Mouse (Mus musculus): Measurements from ENCODE around the gene Slc22a6. TPM values are rescaled to one million over a fixed set of nuclear protein-coding genes. Genes with fewer than 3 reads are reported as not detected.

The Slc22a6 gene
- total and polyA plus RNA-seq, 3 experiments = not detected

DNA sequence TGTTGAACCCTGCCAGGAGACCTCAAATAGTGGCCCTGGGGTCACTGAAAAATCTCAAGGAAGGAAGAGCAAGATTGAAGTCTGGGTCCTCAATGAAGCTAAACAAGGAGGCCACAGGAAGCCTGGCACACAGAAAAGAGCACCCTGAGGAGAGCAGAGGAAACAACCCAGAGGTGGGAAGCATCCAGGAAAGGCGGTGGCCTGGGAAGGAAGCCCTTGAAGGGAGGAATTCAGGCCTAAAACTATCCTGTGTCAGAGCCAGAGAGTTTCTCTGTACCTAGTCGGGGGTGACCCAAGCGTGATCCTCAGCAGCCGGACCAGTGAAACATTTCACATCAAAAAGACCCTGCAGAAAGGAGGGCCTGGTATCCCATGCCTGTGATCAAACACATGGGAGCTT, 38.5 kb downstream of the Slc22a6 start:
- no peak for TF ChIP-seq CTCF (conservative IDR thresholded peaks at IDR 0.05 in 1 of 2, IDR thresholded peaks at IDR 0.05 in 1 of 2; ENCODE audit: low read depth in 2 of 2, low read length in 2 of 2)
- no peak for TF ChIP-seq IRF4 (IDR thresholded peaks at IDR 0.05; ENCODE audit: low read depth, low read length)
- TF ChIP-seq ZKSCAN1 (IDR thresholded peaks at IDR 0.05; ENCODE audit: borderline replicate concordance, low read depth, low read length) = no peak
- TF ChIP-seq MAX (IDR thresholded peaks at IDR 0.05; ENCODE audit: low read length) = no peak
- no peak for TF ChIP-seq MAZ (IDR thresholded peaks at IDR 0.05; ENCODE audit: low read depth, low read length)
- TF ChIP-seq BHLHE40 (IDR thresholded peaks at IDR 0.05; ENCODE audit: low read depth, low read length) = no peak
- no peak for TF ChIP-seq UBTF (IDR thresholded peaks at IDR 0.05; ENCODE audit: low read depth, low read length)
- no peak for TF ChIP-seq ETS1 (conservative IDR thresholded peaks at IDR 0.05; ENCODE audit: low read depth, low read length)
- no peak for TF ChIP-seq JUND (conservative IDR thresholded peaks at IDR 0.05; ENCODE audit: low read depth, low read length)
- no peak for TF ChIP-seq NELFE (IDR thresholded peaks at IDR 0.05; ENCODE audit: low read depth, low read length)
- TF ChIP-seq ZC3H11A (IDR thresholded peaks at IDR 0.05; ENCODE audit: low read depth, low read length) = no peak
- no peak for TF ChIP-seq NRF1 (IDR thresholded peaks at IDR 0.05; ENCODE audit: low read depth, low read length)
- TF ChIP-seq TBP (conservative IDR thresholded peaks at IDR 0.05; ENCODE audit: low read depth, low read length) = no peak
- no peak for TF ChIP-seq ELF1 (IDR thresholded peaks at IDR 0.05; ENCODE audit: low read depth, low read length)
- no peak for TF ChIP-seq EP300 (IDR thresholded peaks at IDR 0.05; ENCODE audit: low read length)
- Histone ChIP-seq H3K9ac (ENCODE audit: insufficient read depth, low read depth) (no peak overlapping the region), H3K4me2 (ENCODE audit: insufficient read depth, low read depth, poor library complexity, severe bottlenecking) (no peak overlapping the region), H3K79me2 (replicated peaks; ENCODE audit: control insufficient read depth, extremely low read depth, insufficient read depth, poor library complexity, severe bottlenecking) (no peaks in the 10 kb centered on the region), H3K9me3 (replicated peaks; ENCODE audit: low read length) (no peaks in the 10 kb centered on the region), H3K27me3 (replicated peaks) (peaks cover 7% of the 10 kb centered on the region), H3K36me3 (replicated peaks in 1 of 2; ENCODE audit: control insufficient read depth in 1 of 2, insufficient read depth in 1 of 2, low read length in 1 of 2) (no peaks in the 10 kb centered on the region), H3K4me3 (replicated peaks in 1 of 3; ENCODE audit: low read depth in 2 of 3, low read length in 2 of 3, poor library complexity in 1 of 3) (no peak overlapping the region), H3K4me1 (ENCODE audit: control insufficient read depth in 1 of 2, insufficient read depth in 2 of 2) (no peaks in the 10 kb centered on the region), H3K27ac (ENCODE audit: insufficient read depth, low read depth) (no peak overlapping the region)
- dilution Hi-C loops (cut with MboI; ENCODE audit: extremely low pct_ligation_motif_present, extremely low pct_unique_long_range_greater_than_20kb, low sequenced_read_pairs) = no loop called here
- in situ Hi-C loops (cut with MboI; ENCODE audit: low pct_ligation_motif_present, low pct_unique_long_range_greater_than_20kb, low sequenced_read_pairs) = no loop called here
- no peak for DNase-seq (ENCODE audit: extremely low read depth)

DNA sequence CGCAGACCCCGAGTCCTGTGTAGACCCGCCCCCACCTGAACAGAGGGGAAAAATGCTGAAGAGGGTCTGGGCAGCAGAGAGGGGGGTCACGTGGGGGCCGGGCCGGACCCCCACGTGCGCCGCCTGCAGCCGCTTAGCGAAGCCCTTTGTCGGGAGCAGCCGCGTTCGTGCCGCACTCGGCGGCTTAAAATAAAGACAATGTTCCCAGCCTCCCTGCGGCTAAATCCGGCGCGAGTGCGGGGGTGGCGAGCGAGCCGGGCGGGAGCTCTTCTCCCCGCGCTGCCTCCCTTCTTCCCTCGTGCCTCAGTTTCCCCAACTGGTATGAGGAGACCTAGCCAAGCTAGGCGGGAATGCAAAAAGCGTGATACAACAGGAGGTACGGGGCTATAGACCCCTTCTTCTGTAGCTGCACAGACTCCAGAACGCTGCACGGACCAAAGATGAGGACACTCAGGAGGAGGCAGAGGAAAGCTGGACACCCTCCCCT, 44.0 kb downstream of the Slc22a6 start:
- no peak for DNase-seq (ENCODE audit: extremely low read depth)
- no peaks in the 10 kb centered on the region for H3K9me3 ChIP-seq (replicated peaks; ENCODE audit: low read length)
- no peaks in the 10 kb centered on the region for H3K36me3 ChIP-seq (replicated peaks in 1 of 2; ENCODE audit: control insufficient read depth in 1 of 2, insufficient read depth in 1 of 2, low read length in 1 of 2)
- H3K79me2 ChIP-seq (replicated peaks; ENCODE audit: control insufficient read depth, extremely low read depth, insufficient read depth, poor library complexity, severe bottlenecking) = no peaks in the 10 kb centered on the region
- no peak overlapping the region for H3K4me2 ChIP-seq (ENCODE audit: insufficient read depth, low read depth, poor library complexity, severe bottlenecking)
- H3K27me3 ChIP-seq (replicated peaks) = peaks cover 5% of the 10 kb centered on the region
- dilution Hi-C loops (cut with MboI; ENCODE audit: extremely low pct_ligation_motif_present, extremely low pct_unique_long_range_greater_than_20kb, low sequenced_read_pairs) = no loop called here
- H3K27ac ChIP-seq (ENCODE audit: insufficient read depth, low read depth) = no peak overlapping the region
- H3K4me3 ChIP-seq (replicated peaks in 1 of 3; ENCODE audit: low read depth in 2 of 3, low read length in 2 of 3, poor library complexity in 1 of 3) = no peak overlapping the region
- in situ Hi-C loops (cut with MboI; ENCODE audit: low pct_ligation_motif_present, low pct_unique_long_range_greater_than_20kb, low sequenced_read_pairs) = no loop called here
- no peak overlapping the region for H3K9ac ChIP-seq (ENCODE audit: insufficient read depth, low read depth)
- no peaks in the 10 kb centered on the region for H3K4me1 ChIP-seq (ENCODE audit: control insufficient read depth in 1 of 2, insufficient read depth in 2 of 2)
- TF ChIP-seq PAX5 (IDR thresholded peaks at IDR 0.05; ENCODE audit: low read length) (no peak), POLR2A (IDR thresholded peaks at IDR 0.05; ENCODE audit: low read depth, low read length) (no peak), POLR2AphosphoS2 (IDR thresholded peaks at IDR 0.05; ENCODE audit: low read depth, low read length) (no peak), ZNF384 (IDR thresholded peaks at IDR 0.05; ENCODE audit: low read depth, low read length) (no peak), JUND (conservative IDR thresholded peaks at IDR 0.05; ENCODE audit: low read depth, low read length) (no peak), GABPA (IDR thresholded peaks at IDR 0.05; ENCODE audit: insufficient replicate concordance, low read depth, low read length) (no peak), EP300 (IDR thresholded peaks at IDR 0.05; ENCODE audit: low read length) (no peak), SMC3 (IDR thresholded peaks at IDR 0.05; ENCODE audit: low read depth, low read length) (no peak), UBTF (IDR thresholded peaks at IDR 0.05; ENCODE audit: low read depth, low read length) (no peak), KAT2A (IDR thresholded peaks at IDR 0.05; ENCODE audit: insufficient replicate concordance, low read length) (no peak), CHD2 (IDR thresholded peaks at IDR 0.05; ENCODE audit: low read length) (no peak), RAD21 (IDR thresholded peaks at IDR 0.05; ENCODE audit: low read depth, low read length) (no peak), ZC3H11A (IDR thresholded peaks at IDR 0.05; ENCODE audit: low read depth, low read length) (no peak), MYC (IDR thresholded peaks at IDR 0.05; ENCODE audit: low read depth, low read length) (no peak), MXI1 (IDR thresholded peaks at IDR 0.05; ENCODE audit: low read depth, low read length) (no peak), MAX (IDR thresholded peaks at IDR 0.05; ENCODE audit: low read length) (no peak), NELFE (IDR thresholded peaks at IDR 0.05; ENCODE audit: low read depth, low read length) (no peak), MEF2A (IDR thresholded peaks at IDR 0.05; ENCODE audit: borderline replicate concordance, low read depth, low read length) (no peak), IRF4 (IDR thresholded peaks at IDR 0.05; ENCODE audit: low read depth, low read length) (no peak)
